Mouse (Mus musculus) T-helper 2 cell (primary cell): Measurements from ENCODE around the gene Cyld.

Experiments
- in situ Hi-C: fragments of 300-600 bp; cut with MboI, MseI; formaldehyde crosslinking; loops from one replicate; pipeline ENCODE4 v1.15.1; 2025; ENCODE audit warnings: high pct_unique_total_duplicates

Gene Cyld

DNA sequence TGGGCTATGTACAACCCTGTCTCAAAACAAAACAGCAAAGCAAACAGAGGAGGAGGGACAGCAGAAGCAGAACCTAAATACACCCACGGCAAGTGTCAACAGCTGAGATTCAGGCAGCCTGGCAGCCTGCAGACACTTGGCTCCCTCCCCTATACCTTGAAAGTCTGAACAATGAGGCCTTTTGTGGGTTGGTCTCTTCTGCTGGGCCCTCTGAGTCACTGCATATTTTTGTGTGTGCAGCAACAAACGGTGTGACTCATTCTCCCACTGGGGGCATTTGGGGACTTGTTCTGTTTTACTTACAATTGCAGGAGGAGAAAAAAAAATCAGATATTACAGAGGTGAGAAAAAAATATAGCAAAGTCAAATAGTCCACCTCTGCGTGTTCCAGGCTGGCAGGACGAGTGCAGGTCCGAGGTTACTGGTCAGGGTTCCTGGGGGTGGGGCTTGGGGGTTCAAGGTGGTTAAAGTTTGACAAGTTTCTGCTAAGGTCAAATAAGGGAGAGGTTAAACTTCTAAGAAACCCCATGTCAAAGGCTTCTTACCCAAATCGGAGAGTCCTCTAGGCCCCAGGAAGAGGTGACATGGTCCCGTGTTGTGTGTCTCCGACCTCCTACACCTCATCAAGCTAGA is 96.0 kb downstream of the Cyld start:
- in situ Hi-C loops: loop anchor here (10.0 kb wide), 1 partner anchor 1662 kb away; no protein-coding TSS in a partner anchor

DNA sequence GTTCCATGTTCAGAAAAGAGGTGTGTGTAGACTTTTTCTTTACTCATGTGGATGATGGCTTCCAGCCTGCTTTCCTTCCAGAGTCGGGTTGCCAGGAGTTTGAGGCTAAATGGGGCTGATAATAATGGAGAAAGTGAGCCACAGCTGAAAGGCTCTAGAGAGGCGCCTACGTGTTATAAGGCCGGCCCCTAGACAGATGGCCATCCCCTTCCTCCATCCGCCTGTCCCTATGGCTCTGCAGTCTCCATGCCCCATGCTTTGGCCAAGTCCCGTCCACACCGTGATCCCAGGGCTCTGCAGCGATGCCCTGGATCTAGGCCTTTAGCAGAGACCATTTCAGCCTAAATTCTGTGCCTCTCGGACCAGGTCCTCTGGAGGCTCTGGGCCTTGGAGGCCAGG is 96.5 kb downstream of the Cyld start:
- in situ Hi-C loops: loop anchor here (10.0 kb wide), 1 partner anchor 1661 kb away; no protein-coding TSS in a partner anchor

GRCm38 (mm10) chr8:88793746-88794614 is 97.2 kb downstream of the Cyld start:
- in situ Hi-C loops: loop anchor here (10.0 kb wide), 1 partner anchor 1661 kb away; no protein-coding TSS in a partner anchor

DNA sequence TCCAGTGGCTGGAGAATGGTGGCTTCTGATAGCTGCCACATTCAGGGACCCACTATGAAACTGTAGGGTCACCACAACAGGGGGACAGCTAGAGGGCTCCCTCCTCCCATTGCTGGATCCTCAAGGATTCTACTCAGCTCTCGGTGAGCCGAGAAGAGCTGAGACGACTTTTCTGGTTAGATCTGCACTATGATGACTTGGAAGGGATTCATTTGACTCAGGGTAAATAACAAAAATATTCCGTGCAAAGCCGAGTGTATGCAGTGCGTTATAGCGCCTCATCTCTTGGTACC is 97.7 kb downstream of the Cyld start:
- in situ Hi-C loops: loop anchor here (10.0 kb wide), 1 partner anchor 1660 kb away; no protein-coding TSS in a partner anchor

GRCm38 (mm10) chr8:88795896-88796295 is 99.1 kb downstream of the Cyld start:
- in situ Hi-C loops: loop anchor here (10.0 kb wide), 1 partner anchor 1659 kb away; no protein-coding TSS in a partner anchor

GRCm38 (mm10) chr8:88796651-88797050 is 99.8 kb downstream of the Cyld start:
- in situ Hi-C loops: loop anchor here (10.0 kb wide), 1 partner anchor 1658 kb away; no protein-coding TSS in a partner anchor
